Mouse (Mus musculus) heart, postnatal 36 days (tissue): ENCODE data around the gene Larp7. TPM values are rescaled to one million over a fixed set of nuclear protein-coding genes. Genes with fewer than 3 reads are reported as not detected.

Experiments used
- DNase-seq, 2 experiments: peaks; one replicate each; pipeline ENCODE4 v3.0.0; 2021 to 2022
- intact Hi-C: fragments of 180-260 bp; cut with DNase I; formaldehyde crosslinking; loops from one replicate; pipeline ENCODE4 v1.15.1; 2025
- total RNA-seq, 2 experiments: library from RNA; stranded (reverse); gene quantifications; 2 replicates each; pipeline ENCODE4 v1.2.3; 2021

The Larp7 gene
- 10 to 100 TPM; 19.9 to 22.6 TPM for total RNA-seq

DNA sequence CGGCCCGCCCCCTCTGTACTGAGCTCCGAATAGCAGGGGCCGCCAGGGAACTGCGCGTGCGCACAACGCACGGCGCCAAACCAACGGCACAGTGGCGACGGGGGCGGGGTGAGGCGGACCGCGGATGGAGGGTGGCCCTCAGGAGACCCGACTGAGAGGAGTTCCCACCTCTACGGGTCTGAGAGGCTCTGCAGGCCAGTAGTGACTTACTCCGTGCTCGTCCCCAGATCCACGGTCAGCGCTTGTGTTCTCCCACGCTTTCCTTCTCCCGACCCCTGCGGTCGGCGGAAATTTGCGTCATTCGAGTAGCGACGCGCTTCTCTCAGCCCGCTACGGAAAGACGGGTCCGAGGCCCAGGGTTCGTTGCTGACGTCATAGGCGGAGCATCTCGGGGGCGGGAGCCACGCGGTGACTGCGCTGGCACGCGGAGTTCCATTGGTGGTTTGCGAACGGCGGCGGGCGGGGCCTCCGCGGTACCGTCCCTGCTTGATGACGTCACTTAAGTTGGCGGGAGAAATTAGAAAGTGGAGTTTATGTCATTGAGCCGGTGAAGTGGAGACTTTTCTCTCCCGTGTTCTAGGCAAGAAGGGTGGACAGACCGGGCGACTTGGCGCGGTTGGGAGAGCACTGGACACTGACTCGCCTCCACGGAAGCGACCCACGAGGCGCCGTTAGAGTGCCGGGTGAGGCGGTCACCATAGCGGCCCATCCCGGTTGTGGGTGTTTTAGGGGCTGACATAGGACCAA lies at the start of gene Larp7, which contains the start of gene Zgrf1:
Gene Larp7, minus strand, starts transcription at position 377 of the 747 bp plus-strand sequence.
Gene Zgrf1, plus strand, starts transcription at position 517 of the 747 bp plus-strand sequence.
- DNase-seq: peak; percentile 97
- intact Hi-C loops: loop anchor here (2.0 to 10.0 kb wide), 2 partner anchors 284 to 368 kb away; partner anchors contain the start of gene Ap1ar

DNA sequence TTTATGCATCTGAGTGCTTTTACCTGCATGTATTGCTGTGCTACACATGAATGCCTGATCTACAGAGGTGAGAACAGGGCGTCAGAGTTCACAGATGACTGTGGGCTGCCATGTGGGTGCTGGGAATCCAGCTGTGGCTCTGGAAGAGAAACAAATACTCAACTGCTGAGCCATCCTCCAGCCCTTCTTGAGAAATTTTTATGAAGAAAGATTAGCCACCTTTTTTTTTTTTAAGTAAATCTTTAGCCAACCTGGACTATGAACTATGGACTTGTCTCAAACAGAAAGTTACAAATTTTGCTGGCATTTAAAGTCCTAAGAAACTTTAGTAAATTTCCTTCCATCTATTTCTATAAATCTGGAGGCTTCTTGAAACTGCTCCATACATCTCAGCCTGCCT lies 44.0 kb upstream of the Larp7 start:
- DNase-seq: no peak
- intact Hi-C loops: no loop called here

DNA sequence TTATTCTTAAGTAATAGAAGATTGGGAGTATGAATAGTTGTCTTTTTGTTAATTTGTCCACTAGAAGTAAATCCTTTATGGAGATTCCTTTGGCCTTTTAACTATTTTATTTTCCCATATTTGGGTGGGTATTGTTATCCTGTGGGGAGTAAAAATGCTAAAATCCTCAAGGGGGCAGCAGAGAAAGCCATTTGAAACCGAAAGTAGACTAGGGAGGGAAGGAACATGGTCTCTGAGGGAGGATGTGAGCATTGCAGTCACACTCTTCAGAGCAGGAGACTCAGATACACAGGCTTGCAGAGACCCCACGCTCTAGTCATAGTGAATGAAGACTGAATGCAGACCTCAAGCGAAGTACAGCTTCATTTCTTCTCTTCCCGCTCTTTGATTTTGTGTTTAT lies 19.4 kb upstream of the Larp7 start:
- peak; percentile 41 to 45 for DNase-seq
- intact Hi-C loops: loop anchor here (5.0 kb wide), 2 partner anchors 190 to 375 kb away; no protein-coding TSS in a partner anchor

DNA sequence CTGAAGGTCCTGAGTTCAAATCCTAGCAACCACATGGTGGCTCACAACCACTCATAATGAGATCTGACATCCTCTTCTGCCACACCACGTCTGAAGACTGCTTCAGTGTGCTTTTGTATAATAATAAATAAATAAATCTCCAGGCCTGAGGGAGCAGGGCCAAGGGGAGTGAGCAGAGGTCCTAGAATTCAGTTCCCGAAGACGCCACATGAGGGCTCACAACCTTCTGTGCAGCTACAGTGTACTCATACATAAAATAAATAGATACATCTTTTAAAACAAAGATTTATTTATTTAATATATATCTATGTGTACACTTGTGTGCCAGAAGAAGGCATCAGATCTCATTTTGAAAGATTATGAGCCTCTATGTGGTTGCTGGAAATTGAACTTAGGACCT lies 12.0 kb upstream of the Larp7 start:
- DNase-seq: no peak
- intact Hi-C loops: no loop called here

DNA sequence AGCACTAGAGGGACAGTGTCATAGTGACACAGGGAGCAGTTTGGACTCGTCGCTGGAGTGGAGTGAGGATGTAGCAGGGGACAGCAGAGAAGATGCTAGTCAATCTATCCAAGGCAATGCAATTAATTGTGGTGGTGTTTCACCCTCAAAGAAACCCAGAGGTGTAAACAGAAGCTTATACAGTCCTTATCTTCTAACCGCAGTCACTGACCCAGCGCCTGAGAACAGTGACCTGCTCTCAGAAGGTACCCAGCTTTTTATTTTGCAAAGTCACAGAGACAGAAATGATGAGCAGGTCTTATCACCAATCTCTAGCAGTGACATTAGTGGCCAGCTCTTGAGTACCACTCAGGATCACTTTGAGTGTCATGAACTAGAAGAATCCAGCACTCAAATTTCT lies 9.8 kb upstream of the Larp7 start:
- intact Hi-C loops: no loop called here
- DNase-seq: no peak

DNA sequence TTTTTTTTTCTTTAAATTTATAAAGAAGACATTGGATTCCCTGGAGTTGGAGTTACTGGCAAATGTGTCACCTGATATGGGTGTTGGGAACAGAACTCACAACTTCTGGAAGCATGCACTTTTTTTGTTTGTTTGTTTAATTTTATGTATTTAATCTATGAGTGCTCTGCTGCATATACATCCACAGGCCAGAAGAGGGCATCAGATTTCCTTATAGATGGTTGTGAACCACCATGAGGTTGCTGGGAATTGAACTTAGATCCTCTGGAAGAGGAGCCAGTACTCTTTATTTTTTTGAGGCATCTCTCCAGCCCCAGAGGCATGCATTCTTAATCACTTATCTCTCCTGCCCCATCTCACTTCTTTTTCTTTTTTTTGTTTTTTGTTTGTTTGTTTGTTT lies 5.1 kb upstream of the Larp7 start:
- intact Hi-C loops: loop anchor here (10.0 kb wide), 1 partner anchor 373 kb away; no protein-coding TSS in a partner anchor
- no peak for DNase-seq

DNA sequence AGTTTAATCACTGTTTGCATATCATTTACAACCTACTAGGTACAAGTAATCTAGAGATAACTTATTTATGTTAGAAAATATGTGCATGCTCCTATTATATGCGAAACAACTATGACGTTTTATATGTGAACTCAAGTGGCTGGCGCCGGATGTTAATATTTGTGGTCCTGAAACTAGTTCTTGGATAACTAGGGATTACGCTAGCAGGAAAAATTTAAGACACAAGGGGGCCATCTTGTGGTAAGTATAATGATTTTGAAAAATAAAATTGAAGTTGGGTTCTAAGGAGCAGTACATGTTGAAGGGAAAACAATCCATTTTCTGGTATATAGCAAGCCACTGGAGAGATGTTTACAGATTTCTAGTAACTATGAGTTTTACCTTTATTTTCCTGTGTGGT lies 1.6 kb upstream of the Larp7 start:
- DNase-seq: no peak
- intact Hi-C loops: loop anchor here (10.0 kb wide), 1 partner anchor 370 kb away; no protein-coding TSS in a partner anchor

DNA sequence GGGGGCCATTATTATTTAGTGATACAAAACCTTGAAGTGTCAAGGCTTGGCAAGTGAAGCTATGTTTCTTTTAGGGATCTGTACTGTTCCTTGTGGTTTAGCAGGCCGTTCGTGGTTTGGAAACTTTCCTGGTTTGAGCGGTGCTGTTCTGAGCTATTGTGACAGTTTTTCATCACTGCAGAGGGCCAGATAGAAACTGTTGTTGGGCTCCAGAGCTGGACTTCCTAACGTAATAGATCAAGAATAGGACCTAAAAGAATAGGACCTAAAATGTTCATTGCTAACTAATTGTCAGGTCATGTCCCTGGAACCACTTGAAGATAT lies 533 bp upstream of the Larp7 start:
- intact Hi-C loops: loop anchor here (2.0 to 10.0 kb wide), 2 partner anchors 283 to 369 kb away; partner anchors contain the start of gene Ap1ar
- DNase-seq: no peak

DNA sequence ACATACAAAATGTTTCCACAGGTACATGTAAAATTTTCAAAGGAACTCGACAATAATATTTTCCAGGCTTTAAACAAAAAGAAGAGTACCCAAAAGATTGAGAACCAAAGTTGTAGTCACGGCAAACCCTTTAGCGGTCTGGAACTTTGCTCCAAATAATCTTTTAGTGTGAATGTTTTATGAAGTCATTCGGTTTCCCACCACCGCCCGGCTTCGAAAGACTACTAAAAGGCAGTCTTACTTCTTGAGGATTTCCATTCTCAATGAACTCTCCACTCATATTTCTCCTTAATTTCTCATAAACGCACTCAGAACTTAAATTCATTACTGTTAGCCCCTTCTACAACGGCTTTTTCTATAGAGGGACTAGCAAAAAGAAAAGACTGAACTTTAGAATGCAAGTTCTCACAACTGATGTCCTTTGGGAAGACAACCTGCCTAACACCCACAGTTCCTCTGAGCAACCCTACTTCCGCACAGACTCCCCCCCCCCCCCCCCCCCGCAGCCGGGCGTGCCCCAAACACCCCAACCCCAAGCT lies 646 bp downstream of the Larp7 start:
- DNase-seq: peak in 1 of 2 experiments; percentile 7
- intact Hi-C loops: loop anchor here (2.0 to 10.0 kb wide), 2 partner anchors 284 to 368 kb away; partner anchors contain the start of gene Ap1ar

DNA sequence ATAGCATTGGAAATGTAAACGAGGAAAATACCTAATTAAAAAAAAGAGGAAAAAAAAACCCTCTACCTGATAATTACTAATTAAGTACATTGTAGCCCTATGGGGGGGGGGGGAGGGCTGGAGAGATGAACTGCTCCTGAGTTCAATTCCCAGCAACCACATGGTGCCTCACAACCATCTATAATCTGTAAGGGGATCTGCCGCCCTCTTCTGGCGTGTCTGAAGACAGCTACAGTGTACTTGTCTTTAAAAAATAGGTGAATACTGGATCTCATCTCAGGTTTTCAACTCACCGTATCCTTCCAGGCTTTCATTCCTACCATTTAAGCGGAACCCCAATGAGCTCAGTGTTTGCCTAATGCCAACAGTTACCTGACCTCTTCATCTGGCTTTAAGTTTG lies 5.3 kb downstream of the Larp7 start:
- peak in 1 of 2 experiments; percentile 28 for DNase-seq
- intact Hi-C loops: loop anchor here (2.0 kb wide), 1 partner anchor 225 kb away; no protein-coding TSS in a partner anchor

DNA sequence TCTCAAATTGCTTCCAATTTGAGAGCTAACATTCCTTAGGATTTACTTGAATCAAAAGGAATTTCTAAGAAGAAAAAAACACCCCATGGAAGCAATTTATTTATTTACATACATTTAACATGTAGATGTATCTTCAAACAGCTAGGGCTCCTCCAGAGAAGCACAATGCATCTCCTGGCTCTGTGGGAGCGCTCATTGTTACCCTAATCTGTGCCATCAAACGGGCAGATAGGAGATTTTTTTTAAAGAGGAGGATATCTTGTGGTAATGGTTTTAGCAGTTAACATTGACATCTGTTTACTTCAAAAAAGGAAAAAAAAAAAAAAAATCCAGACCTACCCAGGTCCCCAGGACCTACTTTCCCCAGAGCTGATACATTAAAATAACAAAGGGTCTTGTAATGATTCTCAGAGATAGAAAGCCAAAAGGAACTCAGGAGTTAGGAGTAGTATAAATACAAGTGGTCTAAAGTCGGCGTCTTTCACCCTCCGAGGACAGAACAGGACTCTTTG lies 8.5 kb downstream of the Larp7 start:
- no peak for DNase-seq
- intact Hi-C loops: loop anchor here (2.0 kb wide), 1 partner anchor 94 kb away; no protein-coding TSS in a partner anchor

DNA sequence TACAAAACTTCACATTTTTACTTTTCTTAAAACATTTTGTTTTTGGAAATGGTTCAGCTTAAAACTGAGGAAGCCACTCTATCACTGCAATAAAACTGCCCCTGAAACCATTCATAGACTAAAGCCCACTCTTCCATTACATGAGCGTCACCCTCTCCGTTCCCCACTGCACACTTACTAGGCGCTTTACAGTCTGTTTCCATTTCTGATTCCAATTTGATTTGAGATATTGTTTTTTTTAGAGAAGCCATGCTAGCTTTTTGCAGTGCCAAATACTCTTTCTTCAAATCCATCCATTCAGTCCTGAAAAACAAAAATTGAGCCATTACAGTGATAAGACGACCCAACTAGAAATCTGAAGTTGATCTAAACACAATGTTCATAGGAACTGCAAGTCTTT lies 9.2 kb downstream of the Larp7 start:
- intact Hi-C loops: loop anchor here (2.0 kb wide), 1 partner anchor 93 kb away; no protein-coding TSS in a partner anchor
- DNase-seq: no peak

DNA sequence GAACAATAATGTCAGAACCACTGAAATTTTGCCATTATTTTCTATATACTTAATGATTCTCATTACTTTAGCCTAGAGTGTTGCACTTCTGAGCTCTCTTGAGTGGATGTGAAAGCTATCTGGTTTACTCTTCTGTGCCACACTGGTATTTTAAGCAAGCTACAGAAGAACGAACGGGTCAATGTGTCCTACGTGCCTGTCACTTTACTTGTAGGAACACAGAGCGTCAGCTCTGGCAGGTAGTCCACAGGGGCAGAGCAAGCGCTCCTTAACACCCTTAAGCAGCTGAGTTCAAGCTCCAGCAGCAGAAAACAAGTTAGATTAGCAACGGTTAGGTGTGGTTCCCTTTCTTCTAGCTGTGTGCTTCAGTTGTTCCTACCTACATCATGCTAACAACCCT lies 14.0 kb downstream of the Larp7 start:
- DNase-seq: no peak
- intact Hi-C loops: no loop called here

DNA sequence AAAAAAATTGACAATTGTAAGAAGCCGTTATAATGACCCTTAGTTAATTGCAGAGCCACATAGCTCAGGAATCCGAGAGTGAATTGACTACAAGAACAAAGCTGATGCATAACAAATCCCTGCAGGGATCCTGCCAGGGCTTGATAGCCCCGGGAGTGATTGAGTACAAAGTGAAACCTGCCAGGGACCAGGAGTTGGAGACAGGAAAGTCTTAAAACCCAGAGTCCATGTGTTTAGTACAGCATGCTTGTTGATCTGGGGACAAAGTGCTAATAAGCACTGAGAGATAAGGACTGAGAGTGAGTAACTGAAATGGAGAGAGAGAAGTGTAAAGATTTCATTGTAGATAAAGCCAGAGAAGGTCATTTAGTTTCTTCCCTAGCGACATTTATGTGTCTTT lies 22.9 kb downstream of the Larp7 start:
- intact Hi-C loops: no loop called here
- DNase-seq: no peak

DNA sequence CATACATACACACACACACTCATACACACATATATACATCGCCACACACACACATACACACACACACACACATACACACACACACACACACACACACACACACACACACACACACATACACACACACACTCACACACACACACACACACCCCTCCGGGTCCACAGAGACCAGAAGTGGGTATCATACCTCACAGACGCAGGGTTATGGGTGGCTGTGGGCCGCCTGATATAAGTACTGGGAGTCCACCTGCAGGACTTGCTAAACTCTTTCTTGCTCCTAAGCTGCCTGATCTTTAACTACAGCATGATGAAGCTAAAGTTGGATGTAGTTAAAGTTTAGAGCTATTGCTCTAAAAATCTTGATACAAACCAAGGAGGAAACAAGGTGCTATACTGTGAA lies 23.3 kb downstream of the Larp7 start:
- DNase-seq: no peak
- intact Hi-C loops: no loop called here

DNA sequence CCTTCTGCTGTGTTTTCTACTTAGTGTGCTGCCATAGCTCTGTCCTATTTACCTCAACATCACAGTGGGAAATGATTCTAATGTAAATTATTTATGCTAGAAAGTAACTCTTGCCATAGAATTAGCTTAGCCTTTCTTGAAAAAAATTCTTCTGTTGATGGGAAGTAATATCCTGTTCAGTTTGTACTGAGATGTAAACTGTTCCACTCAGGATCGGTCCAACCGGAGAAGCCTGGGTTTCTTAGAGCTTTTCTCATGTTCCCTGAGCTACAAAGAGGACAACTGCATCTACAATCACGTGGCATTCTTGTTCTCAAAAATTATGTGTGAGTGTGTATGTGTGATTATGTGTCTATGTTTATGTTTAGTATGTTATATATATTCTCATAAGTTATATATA lies 23.9 kb downstream of the Larp7 start:
- DNase-seq: no peak
- intact Hi-C loops: no loop called here

DNA sequence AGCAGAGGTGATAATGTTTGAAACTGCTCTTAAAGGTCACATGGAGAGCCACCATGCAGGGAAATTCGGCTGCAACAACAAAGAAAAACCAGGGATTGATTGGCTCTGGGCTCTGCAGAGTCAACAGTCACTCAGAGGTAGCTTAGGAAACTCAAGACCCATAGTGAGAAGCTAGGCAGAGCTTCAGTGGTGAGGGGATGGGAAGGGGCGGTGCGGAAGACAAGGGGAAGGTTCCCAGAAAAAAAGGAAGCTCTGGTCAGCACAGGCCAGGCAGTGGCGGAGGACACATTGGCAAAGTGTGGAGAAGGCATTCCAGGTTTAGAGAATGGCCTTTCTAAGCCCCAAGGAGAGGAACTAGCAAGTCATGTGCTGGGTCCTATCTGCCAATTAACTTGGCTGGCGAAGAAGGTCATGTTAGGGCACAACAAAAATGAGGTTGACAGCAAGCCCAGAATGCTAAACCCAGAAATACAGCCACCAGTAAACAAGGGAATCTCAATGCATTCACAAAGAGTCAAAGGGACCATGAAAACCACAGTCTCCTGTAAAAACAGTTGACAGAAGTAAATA lies 25.6 kb downstream of the Larp7 start:
- DNase-seq: peak; percentile 32 to 36
- intact Hi-C loops: no loop called here

DNA sequence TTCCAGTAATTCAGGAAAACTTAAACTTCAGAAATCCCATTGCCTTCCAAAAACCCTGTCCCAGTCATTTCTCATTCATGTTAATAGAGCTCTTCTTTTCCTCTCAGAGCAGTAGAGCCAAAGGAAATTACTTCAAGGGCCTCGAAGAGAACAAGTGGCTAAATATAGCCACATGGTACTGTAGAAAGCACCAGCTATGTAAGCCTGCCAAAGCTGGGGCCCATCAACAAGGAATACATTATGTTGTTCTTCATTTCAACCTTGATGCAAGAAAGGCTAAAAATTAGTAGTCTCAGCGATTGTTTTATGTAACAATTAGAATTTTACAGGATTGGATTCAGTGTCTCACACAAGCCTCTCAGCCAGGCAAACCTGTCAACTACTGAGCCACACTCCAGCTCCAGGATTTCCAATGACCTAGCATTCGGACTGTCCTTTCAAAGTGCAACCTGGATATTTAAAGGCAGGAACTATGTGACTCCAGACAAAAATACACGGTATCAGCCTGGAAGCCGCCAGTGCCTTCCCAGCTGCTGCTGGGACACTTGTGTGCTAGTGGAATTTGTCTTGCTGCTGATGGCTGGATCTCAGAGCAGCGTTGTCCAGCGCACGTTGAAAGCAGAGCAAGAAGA lies 27.8 kb downstream of the Larp7 start:
- DNase-seq: peak; percentile 22 to 29
- intact Hi-C loops: no loop called here

DNA sequence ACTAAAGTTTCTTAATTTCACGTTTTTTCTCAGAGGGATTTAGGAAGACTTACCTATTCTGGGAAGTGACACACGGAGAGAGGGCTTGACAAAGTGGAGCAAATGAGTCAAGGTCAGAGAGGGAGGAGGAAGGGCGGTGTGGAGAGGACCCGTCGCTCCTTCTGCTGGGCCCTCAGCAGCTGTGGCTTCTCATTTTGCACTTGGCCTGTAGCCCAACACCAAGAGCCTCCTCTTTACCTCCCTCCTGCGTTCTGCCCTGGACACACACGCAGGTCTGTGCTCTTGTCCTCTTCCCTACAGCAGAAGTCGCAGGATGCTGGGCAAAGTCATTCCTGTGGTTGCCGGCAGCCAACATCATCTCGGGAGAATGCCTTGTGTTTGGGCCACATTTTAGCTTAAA lies 32.0 kb downstream of the Larp7 start:
- DNase-seq: peak; percentile 22 to 34
- intact Hi-C loops: no loop called here

DNA sequence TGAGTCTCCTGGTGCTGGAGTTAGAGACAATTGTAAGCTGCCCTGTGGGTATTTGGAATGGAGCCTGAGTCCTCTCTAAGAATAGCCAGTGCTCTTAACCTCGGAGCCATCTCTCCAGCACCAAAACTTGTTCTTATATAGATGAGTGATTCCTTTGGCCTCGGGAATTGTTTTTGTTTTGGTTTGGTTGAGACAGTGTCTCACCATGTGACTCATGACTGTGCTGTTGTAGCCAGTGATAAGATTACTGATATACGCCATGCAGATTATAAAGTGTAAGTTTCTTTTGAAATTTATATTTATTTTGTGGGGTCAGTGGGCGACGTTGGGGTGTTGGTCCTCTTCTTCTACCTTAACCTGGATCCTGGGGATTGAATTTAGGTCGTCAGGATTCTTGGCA lies 32.8 kb downstream of the Larp7 start:
- intact Hi-C loops: no loop called here

DNA sequence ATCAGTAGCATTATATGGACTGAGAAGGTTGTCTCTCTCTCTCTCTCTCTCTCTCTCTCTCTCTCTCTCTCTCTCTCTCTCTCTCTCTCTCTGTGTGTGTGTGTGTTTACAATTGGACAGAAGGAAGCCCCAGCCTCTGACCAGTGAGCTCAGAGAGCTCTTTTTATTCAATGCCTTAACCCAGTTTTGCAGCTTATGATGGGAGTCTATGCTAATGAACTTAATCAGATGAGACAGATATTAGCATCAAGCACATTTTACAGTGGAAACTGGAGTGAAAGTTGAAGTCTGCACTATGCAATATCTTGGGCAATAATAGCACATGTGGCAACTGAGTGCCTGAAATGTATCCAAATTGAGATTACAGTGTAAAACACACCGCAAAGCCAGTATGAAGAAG lies 37.9 kb downstream of the Larp7 start:
- intact Hi-C loops: no loop called here
- DNase-seq: no peak

More for the DNA sequence above, 32.8 kb downstream of the Larp7 start:
- DNase-seq: no peak
